ENCODE assay signal across 11 mouse cellular contexts in the genomic region with DNA sequence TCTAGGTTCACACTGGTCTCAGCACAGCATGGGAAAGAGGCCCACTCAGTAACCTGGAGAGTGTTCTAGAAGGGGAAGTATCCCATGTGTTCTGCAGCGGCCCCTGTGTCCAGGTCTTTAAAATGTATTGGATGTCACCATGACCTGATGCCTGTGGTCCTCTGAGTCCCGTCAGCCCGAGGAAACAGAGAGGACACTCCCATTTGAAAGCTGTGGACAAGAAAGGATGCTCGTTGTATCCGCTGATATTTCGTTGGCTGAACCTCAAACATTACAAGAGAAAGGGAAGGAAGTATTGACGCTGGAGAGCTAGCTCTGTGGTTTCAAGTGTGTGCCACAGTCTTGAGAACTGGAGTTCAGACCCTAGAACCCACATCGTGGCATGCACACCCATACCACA. TPM values are rescaled to one million over a fixed set of nuclear protein-coding genes. Genes with fewer than 3 reads are reported as not detected.
A peak's percentile ranks its signal among the peaks of the same experiment; 100 is the strongest.
DNase-seq lines count a peak whose midpoint lies in the region; ATAC-seq lines count a peak whose summit lies in the region.
"Had no signal": no experiment of that assay in that cellular context is flagged by ENCODE, and none has a peak within 500 bp of the region (broad histone marks: within the 10 kb centered on the region; RNA-seq: fewer than 3 reads in every experiment).

No protein-coding gene starts in this region.

- no peaks in the 10 kb centered on the region for H3K36me3 ChIP-seq in hindbrain, embryonic 13.5 days
- no peaks in the 10 kb centered on the region for H3K36me3 ChIP-seq in hindbrain, embryonic 16.5 days (ENCODE audit: control insufficient read depth, insufficient read depth, low read length)
- no peaks in the 10 kb centered on the region for H3K36me3 ChIP-seq in neural tube, embryonic 13.5 days

- H3K27me3 ChIP-seq in hindbrain, embryonic 13.5 days, result no peaks in the 10 kb centered on the region
- H3K27me3 ChIP-seq in hindbrain, embryonic 16.5 days (replicated peaks; ENCODE audit: control insufficient read depth, insufficient read depth, low read length), result no peaks in the 10 kb centered on the region
- H3K27me3 ChIP-seq in neural tube, embryonic 13.5 days, result no peaks in the 10 kb centered on the region

- no peak overlapping the region for H3K9ac ChIP-seq in hindbrain, embryonic 13.5 days
- no peak overlapping the region for H3K9ac ChIP-seq in hindbrain, embryonic 16.5 days (ENCODE audit: low read depth, low read length)
- no peak overlapping the region for H3K9ac ChIP-seq in neural tube, embryonic 13.5 days
- H3K9ac ChIP-seq: limb, embryonic 13.5 days had no signal

- H3K4me1 ChIP-seq in hindbrain, embryonic 13.5 days (replicated peaks), result peaks cover 5% of the 10 kb centered on the region
- peaks cover 7% of the 10 kb centered on the region; the same call in 1 of the 2 replicates for H3K4me1 ChIP-seq in hindbrain, embryonic 16.5 days (ENCODE audit: control insufficient read depth, insufficient read depth, low read depth, low read length)
- peaks cover 9% of the 10 kb centered on the region; the same call in 1 of the 2 replicates for H3K4me1 ChIP-seq in neural tube, embryonic 13.5 days (replicated peaks)

- H3K4me2 ChIP-seq in hindbrain, embryonic 13.5 days, result no peak overlapping the region
- H3K4me2 ChIP-seq in hindbrain, embryonic 16.5 days (ENCODE audit: low read length), result no peak overlapping the region
- H3K4me2 ChIP-seq in neural tube, embryonic 13.5 days, result no peak overlapping the region
- H3K4me2 ChIP-seq: limb, embryonic 13.5 days had no signal

- no peak for ATAC-seq in hindbrain, embryonic 13.5 days (ENCODE audit: low FRiP score)
- no peak for ATAC-seq in hindbrain, embryonic 16.5 days
- ATAC-seq in neural tube, embryonic 13.5 days (ENCODE audit: low read depth), result no peak
- no peak for ATAC-seq in cerebellum, adult (ENCODE audit: insufficient number of reproducible peaks, low FRiP score, low TSS enrichment)

- WGBS in hindbrain, embryonic 13.5 days, result 79% methylated on average over 8 of the region's 8 CpGs
- WGBS in hindbrain, embryonic 16.5 days, result 76% methylated on average over 8 of the region's 8 CpGs
- 81% methylated on average over 8 of the region's 8 CpGs for WGBS in neural tube, embryonic 13.5 days

- H3K9me3 ChIP-seq in hindbrain, embryonic 13.5 days, result no peaks in the 10 kb centered on the region
- no peaks in the 10 kb centered on the region for H3K9me3 ChIP-seq in hindbrain, embryonic 16.5 days (ENCODE audit: control insufficient read depth, low read length)
- no peaks in the 10 kb centered on the region for H3K9me3 ChIP-seq in neural tube, embryonic 13.5 days

- DNase-seq in neural tube, embryonic 10.5 days (ENCODE audit: extremely low spot score, low spot score), result no peak
- DNase-seq in induced T-regulatory cell, adult 2 months (ENCODE audit: low read depth), result peak; percentile 58
- no peak for DNase-seq in cerebellum, adult 11 months
- no peak for DNase-seq in gastrocnemius, adult 8-10 months (ENCODE audit: low spot score in 2 of 2)
- DNase-seq: embryo, embryonic 11 days had no signal

- peak overlapping the region; percentile 49 for H3K27ac ChIP-seq in hindbrain, embryonic 13.5 days
- no peak overlapping the region; the same call in 1 of the 2 replicates for H3K27ac ChIP-seq in hindbrain, embryonic 16.5 days (ENCODE audit: low read depth, low read length)
- H3K27ac ChIP-seq in neural tube, embryonic 13.5 days (replicated peaks), result 0 out of 2 replicates have a peak overlapping the region, but pooled peaks have one; percentile 54
- H3K27ac ChIP-seq: limb, embryonic 13.5 days had no signal

- no peak overlapping the region for H3K4me3 ChIP-seq in hindbrain, embryonic 13.5 days
- H3K4me3 ChIP-seq in hindbrain, embryonic 16.5 days (ENCODE audit: low read length), result no peak overlapping the region
- H3K4me3 ChIP-seq in neural tube, embryonic 13.5 days, result no peak overlapping the region
- H3K4me3 ChIP-seq: limb, embryonic 13.5 days had no signal

RNA-seq across cellular contexts. Expression of gene Fam114a1, which starts 49.2 kb away (rescaled TPM):
- polyA plus RNA-seq in hindbrain, embryonic 13.5 days (2015; fragmentation: Nextera tagmentation; extraction: Ambion mirVana), result 11.8 and 13.3 TPM in 2 replicates
- 9.6 and 11.5 TPM in 2 replicates for polyA plus RNA-seq in hindbrain, embryonic 16.5 days (2015; fragmentation: Nextera tagmentation; extraction: Ambion mirVana)
- 15.4 and 17.9 TPM in 2 replicates for polyA plus RNA-seq in neural tube, embryonic 13.5 days (2015; fragmentation: Nextera tagmentation; extraction: Ambion mirVana)
- 1 to 10 TPM; 2.7 to 9.1 (median 4.0) TPM for total RNA-seq in gastrocnemius, adult 8-10 months (2022)
- total RNA-seq: MEL had no signal

RNA-seq across cellular contexts. Expression of gene Tlr6, which starts 59.2 kb away (rescaled TPM):
- polyA plus RNA-seq in hindbrain, embryonic 13.5 days (2015; fragmentation: Nextera tagmentation; extraction: Ambion mirVana), result 0.42 and 0.57 TPM in 2 replicates
- 0.25 and 0.31 TPM in 2 replicates for polyA plus RNA-seq in hindbrain, embryonic 16.5 days (2015; fragmentation: Nextera tagmentation; extraction: Ambion mirVana)
- 0.54 and 0.85 TPM in 2 replicates for polyA plus RNA-seq in neural tube, embryonic 13.5 days (2015; fragmentation: Nextera tagmentation; extraction: Ambion mirVana)
- under 1 TPM; 0.16 to 0.34 (median 0.29) TPM for total RNA-seq in gastrocnemius, adult 8-10 months (2022)
